Mouse (Mus musculus) left cerebral cortex, adult 6 months (tissue): ENCODE measurements around the gene Slfnl1. TPM values are rescaled to one million over a fixed set of nuclear protein-coding genes. Genes with fewer than 3 reads are reported as not detected.

Experiments used
- long read RNA-seq, 2 experiments: library from polyadenylated mRNA; unstranded; transcript quantifications; one replicate each; pipeline ENCODE4 v2.0.0; 2019 to 2020
- polyA plus RNA-seq: library from polyadenylated mRNA; unstranded; fragments of <200 nt; fragmentation: Nextera tagmentation; gene quantifications from 2 replicates; pipeline ENCODE4 v1.2.3, GENCODE M21; 2021

Slfnl1 gene
- not detected in 2 replicates for polyA plus RNA-seq
- long read RNA-seq, experiment 1: 0 reads
- long read RNA-seq, experiment 2: 0 reads

GRCm38 (mm10) chr4:120531986-120532385 lies at the start of gene Slfnl1:
Gene Slfnl1, plus strand, starts transcription at chr4:120532231.

GRCm38 (mm10) chr4:120569486-120570437 lies 37.7 kb downstream of the Slfnl1 start, which contains the start of gene Ctps:
Gene Ctps, minus strand, starts transcription at chr4:120570276.

Other genes starting within 250 kb of the Slfnl1 start
- 0.63 and 1.9 TPM in 2 replicates for gene Foxo6, start 244.9 kb upstream of the Slfnl1 start, polyA plus RNA-seq
- gene Scmh1, start 127.0 kb upstream of the Slfnl1 start, polyA plus RNA-seq: 35.7 and 54.7 TPM in 2 replicates
- gene Ctps, start 38.0 kb downstream of the Slfnl1 start, polyA plus RNA-seq: 23.1 and 31.3 TPM in 2 replicates
- not detected in 2 replicates for gene Gm8439, start 56.5 kb downstream of the Slfnl1 start, polyA plus RNA-seq
- 17.5 and 31.8 TPM in 2 replicates for gene Cited4, start 134.3 kb downstream of the Slfnl1 start, polyA plus RNA-seq
- gene Kcnq4, start 216.4 kb downstream of the Slfnl1 start, polyA plus RNA-seq: 1.7 and 1.9 TPM in 2 replicates